Mouse (Mus musculus) myocyte (in vitro differentiated cells): Measurements from ENCODE around the gene Chuk. TPM values are rescaled to one million over a fixed set of nuclear protein-coding genes. Genes with fewer than 3 reads are reported as not detected.

Experiments
- H3K27me3 ChIP-seq: one replicate; pipeline ENCODE4 v1.6.1; 2011; ENCODE audit not compliant: control insufficient read depth, insufficient read depth, insufficient read length
- H3K36me3 ChIP-seq: one replicate; pipeline ENCODE4 v1.6.1; 2011; ENCODE audit not compliant: control insufficient read depth, insufficient read depth
- H3K4me2 ChIP-seq: one replicate; pipeline ENCODE4 v1.6.1; 2011; ENCODE audit warnings: low read depth, control low read depth
- H3K4me3 ChIP-seq: one replicate; pipeline ENCODE4 v1.5.1; 2011; ENCODE audit warnings: mild to moderate bottlenecking, control low read depth, moderate library complexity
- H3K79me2 ChIP-seq: one replicate; pipeline ENCODE4 v1.6.1; 2011; ENCODE audit not compliant: control insufficient read depth, insufficient read depth
- H3ac ChIP-seq: one replicate; pipeline ENCODE4 v1.6.1; 2011; ENCODE audit not compliant: control insufficient read depth, insufficient read length
- CEBPB ChIP-seq: IDR thresholded peaks from 2 replicates; pipeline ENCODE4 v1.6.1; 2011; ENCODE audit warnings: mild to moderate bottlenecking, moderate library complexity; ENCODE audit not compliant: poor library complexity, insufficient read depth, severe bottlenecking
- E2F4 ChIP-seq: IDR thresholded peaks from one replicate; pipeline ENCODE4 v1.6.1; 2011; ENCODE audit warnings: mild to moderate bottlenecking, control low read depth, moderate library complexity; ENCODE audit not compliant: insufficient read depth
- MAX ChIP-seq: IDR thresholded peaks from one replicate; pipeline ENCODE4 v1.6.1; 2011; ENCODE audit warnings: low read depth, mild to moderate bottlenecking, control low read depth
- MYOD1 ChIP-seq, 3 experiments: IDR thresholded peaks; one replicate each; pipeline ENCODE4 v1.6.1; 2011; ENCODE audit warnings: control low read depth in 2 of 3, low read depth in 2 of 3, mild to moderate bottlenecking in 2 of 3, moderate library complexity in 1 of 3; ENCODE audit not compliant: insufficient read length in 2 of 3, control insufficient read depth in 1 of 3
- MYOG ChIP-seq, 3 experiments: IDR thresholded peaks; one replicate each; pipeline ENCODE4 v1.6.1; 2011; ENCODE audit warnings: control low read depth in 2 of 3, low read depth in 2 of 3, mild to moderate bottlenecking in 2 of 3; ENCODE audit not compliant: insufficient read length in 2 of 3, control insufficient read depth in 1 of 3, insufficient read depth in 1 of 3
- POLR2A ChIP-seq: IDR thresholded peaks from one replicate; pipeline ENCODE4 v1.6.1; 2011; ENCODE audit warnings: low read depth, mild to moderate bottlenecking, control low read depth, moderate library complexity; ENCODE audit not compliant: insufficient read length
- POLR2AphosphoS2 ChIP-seq: IDR thresholded peaks from one replicate; pipeline ENCODE4 v1.6.1; 2011; ENCODE audit warnings: low read depth, control low read depth; ENCODE audit not compliant: insufficient read length
- REST ChIP-seq: IDR thresholded peaks from one replicate; pipeline ENCODE4 v1.6.1; 2011; ENCODE audit warnings: mild to moderate bottlenecking, control low read depth, moderate library complexity; ENCODE audit not compliant: insufficient read depth, insufficient read length
- SRF ChIP-seq: IDR thresholded peaks from one replicate; pipeline ENCODE4 v1.6.1; 2011; ENCODE audit warnings: low read depth; ENCODE audit not compliant: control insufficient read depth, insufficient read length
- TCF12 ChIP-seq: IDR thresholded peaks from one replicate; pipeline ENCODE4 v1.6.1; 2011; ENCODE audit warnings: mild to moderate bottlenecking, control low read depth; ENCODE audit not compliant: poor library complexity, insufficient read depth, severe bottlenecking
- TCF3 ChIP-seq: IDR thresholded peaks from one replicate; pipeline ENCODE4 v1.6.1; 2011; ENCODE audit warnings: low read depth, control low read depth; ENCODE audit not compliant: insufficient read length
- USF1 ChIP-seq: IDR thresholded peaks from one replicate; pipeline ENCODE4 v1.6.1; 2011; ENCODE audit warnings: low read depth, mild to moderate bottlenecking, control low read depth, moderate library complexity
- polyA plus RNA-seq: library from polyadenylated mRNA; unstranded; fragments of >200 nt; fragmentation: generic; extraction: Trizol; gene quantifications from one replicate; pipeline ENCODE4 v1.2.1, GENCODE M21; 2012; ENCODE audit warnings: missing spikeins

Chuk gene
- polyA plus RNA-seq, 1 experiment: 12.2 TPM

DNA sequence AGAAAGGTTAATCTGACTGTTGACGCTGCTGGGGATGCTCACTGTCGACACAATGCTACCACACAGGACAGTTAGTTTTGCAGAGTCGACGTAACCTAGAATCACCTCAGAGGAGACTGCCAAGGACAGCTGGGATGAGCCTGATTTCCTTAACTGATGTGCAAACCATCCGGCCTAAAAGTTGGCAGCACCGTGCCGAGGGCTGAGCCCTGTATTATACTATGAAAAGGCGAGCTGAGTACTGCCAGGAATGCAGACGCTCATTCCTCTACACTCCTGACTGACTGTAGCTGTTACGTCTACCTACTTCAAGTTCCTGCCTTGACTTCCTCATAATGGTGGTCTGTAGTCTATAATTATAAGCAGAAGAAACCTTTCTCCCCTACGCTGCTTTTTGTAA, 32.3 kb downstream of the Chuk start:
- Histone ChIP-seq H3ac (no peak overlapping the region), H3K4me2 (no peak overlapping the region), H3K4me3 (no peak overlapping the region), H3K27me3 (no peaks in the 10 kb centered on the region), H3K79me2 (no peaks in the 10 kb centered on the region), H3K36me3 (peaks cover 57% of the 10 kb centered on the region)
- TF ChIP-seq TCF3: no peak
- TF ChIP-seq MAX: no peak
- no peak for TF ChIP-seq SRF
- TF ChIP-seq E2F4: no peak
- TF ChIP-seq MYOG (IDR thresholded peaks at IDR 0.05; ENCODE audit: control insufficient read depth in 1 of 3, insufficient read depth in 1 of 3, insufficient read length in 2 of 3, low read depth in 2 of 3): no peak
- TF ChIP-seq CEBPB: no peak
- TF ChIP-seq MYOD1 (IDR thresholded peaks at IDR 0.05; ENCODE audit: control insufficient read depth in 1 of 3, insufficient read length in 2 of 3, low read depth in 2 of 3): no peak
- TF ChIP-seq REST: no peak
- no peak for TF ChIP-seq USF1
- TF ChIP-seq TCF12: no peak
- no peak for TF ChIP-seq POLR2A
- no peak for TF ChIP-seq POLR2AphosphoS2

DNA sequence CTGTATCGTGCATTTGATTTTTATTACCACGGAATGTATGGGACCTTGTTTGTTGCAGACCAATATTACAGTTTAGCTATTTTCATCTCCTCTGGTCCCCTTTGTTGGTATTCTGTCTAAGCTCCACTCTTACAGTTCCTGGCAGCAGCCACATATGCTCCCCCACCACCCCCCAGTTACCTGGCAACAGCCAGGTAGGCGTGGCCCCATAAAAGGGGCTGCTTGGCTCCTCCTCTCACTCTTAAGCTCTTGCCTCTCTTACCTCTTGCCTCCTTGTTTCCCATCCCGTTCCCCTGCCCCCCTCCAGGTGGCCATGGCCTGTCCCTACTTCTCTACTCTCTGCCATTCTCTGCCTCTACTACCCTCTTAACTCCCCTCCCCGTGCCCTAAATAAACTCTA, 36.1 kb downstream of the Chuk start:
- Histone ChIP-seq H3ac (no peak overlapping the region), H3K4me3 (no peak overlapping the region), H3K36me3 (peaks cover 32% of the 10 kb centered on the region), H3K4me2 (no peak overlapping the region), H3K79me2 (peaks cover 10% of the 10 kb centered on the region), H3K27me3 (no peaks in the 10 kb centered on the region)
- TF ChIP-seq MYOD1 (IDR thresholded peaks at IDR 0.05; ENCODE audit: control insufficient read depth in 1 of 3, insufficient read length in 2 of 3, low read depth in 2 of 3) (no peak), MYOG (IDR thresholded peaks at IDR 0.05; ENCODE audit: control insufficient read depth in 1 of 3, insufficient read depth in 1 of 3, insufficient read length in 2 of 3, low read depth in 2 of 3) (no peak), CEBPB (no peak), TCF3 (no peak), E2F4 (no peak), USF1 (no peak), SRF (no peak), MAX (no peak), TCF12 (no peak)

DNA sequence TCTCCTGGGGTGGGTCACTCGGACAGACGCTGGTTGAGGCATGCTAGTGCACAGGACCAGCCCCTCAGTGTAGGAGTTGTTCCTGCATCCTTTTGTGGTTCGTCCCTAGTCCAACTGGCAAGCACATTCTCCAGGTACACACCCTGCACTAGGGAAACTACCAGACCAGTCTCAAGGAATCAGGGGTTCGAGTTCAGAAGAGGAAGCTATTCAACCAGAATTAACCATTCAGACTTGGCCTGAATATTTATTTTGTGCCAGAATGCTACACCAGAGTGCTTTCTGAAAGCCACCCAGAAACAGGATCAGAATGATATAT, 37.4 kb downstream of the Chuk start:
- peak overlapping the region; percentile 23 for H3ac ChIP-seq
- peak overlapping the region; percentile 66 for H3K4me3 ChIP-seq
- H3K4me2 ChIP-seq: peak overlapping the region; percentile 84
- H3K79me2 ChIP-seq: peaks cover 10% of the 10 kb centered on the region
- TF ChIP-seq MAX (no peak), TCF12 (no peak), POLR2AphosphoS2 (no peak)
- H3K36me3 ChIP-seq: peaks cover 21% of the 10 kb centered on the region
- no peaks in the 10 kb centered on the region for H3K27me3 ChIP-seq

DNA sequence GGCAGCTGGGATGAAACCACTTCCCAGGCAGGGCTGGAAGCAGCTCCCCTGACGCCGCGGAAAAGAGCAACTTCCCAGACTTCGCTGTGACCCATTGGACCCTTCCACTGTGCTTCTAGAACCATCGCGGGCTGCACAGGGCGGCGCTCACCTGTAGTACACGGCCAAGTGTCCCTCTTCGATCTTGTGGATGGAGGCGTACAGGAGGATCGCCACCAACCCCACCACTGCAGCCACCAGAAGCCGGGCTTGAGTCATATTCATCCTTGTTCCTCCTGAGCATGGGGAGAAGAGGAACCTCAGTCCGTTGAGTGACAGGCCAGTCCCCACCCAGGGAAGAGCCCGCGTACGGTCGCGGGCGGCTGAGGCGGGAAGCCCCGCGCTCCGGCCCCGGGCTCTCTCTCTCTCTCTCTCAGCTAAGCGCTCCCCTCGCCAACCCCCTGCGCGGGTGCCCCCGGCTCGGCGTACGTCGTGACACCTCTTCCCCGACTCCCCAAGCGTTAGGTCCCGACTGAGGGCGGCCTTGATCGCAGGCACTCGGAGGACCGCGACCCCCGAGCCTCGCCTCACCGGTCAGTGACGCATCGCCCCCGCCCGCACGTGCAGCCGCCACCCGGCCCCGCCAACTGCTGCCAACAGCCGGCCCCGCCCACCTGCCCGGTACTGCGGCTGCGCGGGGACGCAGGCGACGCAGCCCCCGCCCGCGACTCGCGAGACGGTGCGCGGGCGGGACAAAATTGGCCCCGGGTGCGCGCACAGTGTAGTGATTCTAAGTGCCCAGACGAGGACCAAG, 38.0 kb downstream of the Chuk start, which contains the start of gene Erlin1:
Erlin1 (minus strand) TSS at position 665 of the 793 bp plus-strand sequence.
- peak within 1 kb of the TSS; percentile 84 for H3K4me2 ChIP-seq
- H3K27me3 ChIP-seq: no peaks in the 10 kb centered on the region
- peak within 1 kb of the TSS; percentile 23 for H3ac ChIP-seq
- peak; percentile 84 for TF ChIP-seq POLR2AphosphoS2
- TF ChIP-seq TCF12: no peak
- peak; percentile 84 for TF ChIP-seq POLR2A
- TF ChIP-seq MYOG (IDR thresholded peaks at IDR 0.05; ENCODE audit: control insufficient read depth in 1 of 3, insufficient read depth in 1 of 3, insufficient read length in 2 of 3, low read depth in 2 of 3): peak in 2 of 3 experiments; percentile 40 to 62
- no peak for TF ChIP-seq CEBPB
- TF ChIP-seq TCF3: peak; percentile 33
- no peak for TF ChIP-seq MAX
- peak in 1 of 3 experiments; percentile 79 for TF ChIP-seq MYOD1 (IDR thresholded peaks at IDR 0.05; ENCODE audit: control insufficient read depth in 1 of 3, insufficient read length in 2 of 3, low read depth in 2 of 3)
- TF ChIP-seq USF1: no peak
- TF ChIP-seq REST: no peak
- no peak for TF ChIP-seq SRF
- peak; percentile 54 for TF ChIP-seq E2F4
- peaks cover 15% of the 10 kb centered on the region for H3K36me3 ChIP-seq
- H3K79me2 ChIP-seq: peaks cover 10% of the 10 kb centered on the region
- H3K4me3 ChIP-seq: peak within 1 kb of the TSS; percentile 66

DNA sequence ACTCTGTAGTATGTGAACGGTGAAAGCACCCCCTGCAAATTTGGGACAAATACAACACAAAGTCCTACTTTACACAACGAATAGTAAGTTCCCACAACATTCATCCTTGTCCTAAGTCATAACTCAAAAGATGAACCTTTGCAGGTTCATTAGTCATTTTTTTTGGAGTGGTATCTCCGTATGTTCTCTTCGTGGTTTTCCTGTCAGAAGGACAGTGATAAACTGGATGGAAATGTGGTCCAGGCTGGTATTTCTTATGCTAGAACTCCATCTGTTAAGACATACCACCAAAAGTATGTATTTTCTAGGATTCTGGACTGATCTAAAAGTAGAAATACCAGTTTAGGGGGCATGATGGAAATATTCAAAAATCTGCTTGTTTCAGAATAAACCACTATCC, 39.0 kb downstream of the Chuk start:
- Histone ChIP-seq H3K79me2 (peaks cover 10% of the 10 kb centered on the region), H3K27me3 (no peaks in the 10 kb centered on the region), H3ac (no peak overlapping the region), H3K36me3 (peaks cover 5% of the 10 kb centered on the region), H3K4me2 (peak overlapping the region; percentile 84), H3K4me3 (peak overlapping the region; percentile 66)
- TF ChIP-seq POLR2A (no peak), TCF12 (no peak), TCF3 (no peak), REST (no peak), POLR2AphosphoS2 (no peak)
